Mouse (Mus musculus): Measurements from ENCODE around the gene Olfr866. TPM values are rescaled to one million over a fixed set of nuclear protein-coding genes. Genes with fewer than 3 reads are reported as not detected.

The Olfr866 gene
- not detected in 2 replicates for polyA plus RNA-seq (2012; rRNA removed)

DNA sequence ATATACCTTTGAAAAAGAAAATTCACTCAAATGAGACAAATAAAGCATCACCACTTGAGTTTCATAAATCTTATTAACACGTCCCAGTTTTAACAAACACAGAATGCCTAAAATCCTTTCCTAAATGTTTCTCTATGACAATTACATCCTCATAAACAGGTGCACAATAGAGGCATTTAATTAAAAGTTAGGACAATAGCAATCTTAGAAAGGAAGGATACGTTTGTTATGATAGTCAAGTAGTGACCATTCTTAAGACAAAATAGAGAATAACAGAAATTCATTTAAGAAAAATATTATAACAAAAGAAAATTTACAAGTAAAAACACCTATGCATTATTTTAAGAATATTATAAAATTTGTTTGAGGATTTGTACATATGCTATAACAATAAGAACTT lies at the start of gene Olfr866:
Gene Olfr866 (minus strand): TSS at position 101 of the 400 bp plus-strand sequence.

GRCm38 (mm10) chr9:20057462-20057861 lies 29.6 kb upstream of the Olfr866 start, which contains the start of gene Olfr867:
Gene Olfr867 (minus strand): TSS chr9:20057562.

Other genes with a start within 250 kb of the Olfr866 start
- not detected in 2 replicates for gene Olfr58, start 247.8 kb downstream of the Olfr866 start, polyA plus RNA-seq (2012; rRNA removed)
- gene Olfr859, start 223.1 kb downstream of the Olfr866 start, polyA plus RNA-seq (2012; rRNA removed) = not detected in 2 replicates
- gene Olfr860, start 178.3 kb downstream of the Olfr866 start, polyA plus RNA-seq (2012; rRNA removed) = not detected in 2 replicates
- gene Olfr862, start 140.0 kb downstream of the Olfr866 start, polyA plus RNA-seq (2012; rRNA removed) = not detected in 2 replicates
- not detected in 2 replicates for gene Olfr77, start 111.2 kb downstream of the Olfr866 start, polyA plus RNA-seq (2012; rRNA removed)
- not detected in 2 replicates for gene Olfr867, start 29.5 kb upstream of the Olfr866 start, polyA plus RNA-seq (2012; rRNA removed)
- not detected in 2 replicates for gene Olfr868, start 70.6 kb upstream of the Olfr866 start, polyA plus RNA-seq (2012; rRNA removed)
- not detected in 2 replicates for gene Olfr869, start 101.0 kb upstream of the Olfr866 start, polyA plus RNA-seq (2012; rRNA removed)
- gene Olfr870, start 146.0 kb upstream of the Olfr866 start, polyA plus RNA-seq (2012; rRNA removed) = not detected in 2 replicates
- gene Olfr871, start 184.2 kb upstream of the Olfr866 start, polyA plus RNA-seq (2012; rRNA removed) = not detected in 2 replicates
- not detected in 2 replicates for gene Olfr872, start 209.1 kb upstream of the Olfr866 start, polyA plus RNA-seq (2012; rRNA removed)